Mouse (Mus musculus) ZHBTc4 (cell line): ENCODE results near the gene Crtc3.

Experiments
- DNase-seq: peaks from one replicate; pipeline ENCODE4 v3.0.0-alpha.2; 2011; ENCODE audit warnings: low read depth, low spot score

Crtc3 gene

DNA sequence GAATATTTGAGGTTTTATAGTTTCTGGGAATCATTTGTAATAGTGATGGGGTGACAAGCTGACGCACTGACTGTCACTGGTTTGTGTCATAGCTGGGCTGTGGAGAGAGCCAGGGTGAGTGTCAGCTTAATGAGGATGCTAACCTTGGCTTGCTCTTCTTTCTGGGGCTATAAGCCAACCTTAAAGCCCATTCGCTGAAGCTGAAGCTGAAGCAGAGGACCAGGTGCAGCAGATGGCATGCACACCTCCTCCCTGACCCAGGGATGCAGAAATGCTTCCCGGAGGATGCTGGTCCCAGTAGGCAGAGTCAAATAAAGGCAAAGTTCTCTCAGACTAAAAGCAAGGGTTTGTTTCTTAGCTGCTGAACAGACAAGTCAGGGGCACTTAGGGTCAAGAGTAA, 48.7 kb downstream of the Crtc3 start:
- no peak for DNase-seq

DNA sequence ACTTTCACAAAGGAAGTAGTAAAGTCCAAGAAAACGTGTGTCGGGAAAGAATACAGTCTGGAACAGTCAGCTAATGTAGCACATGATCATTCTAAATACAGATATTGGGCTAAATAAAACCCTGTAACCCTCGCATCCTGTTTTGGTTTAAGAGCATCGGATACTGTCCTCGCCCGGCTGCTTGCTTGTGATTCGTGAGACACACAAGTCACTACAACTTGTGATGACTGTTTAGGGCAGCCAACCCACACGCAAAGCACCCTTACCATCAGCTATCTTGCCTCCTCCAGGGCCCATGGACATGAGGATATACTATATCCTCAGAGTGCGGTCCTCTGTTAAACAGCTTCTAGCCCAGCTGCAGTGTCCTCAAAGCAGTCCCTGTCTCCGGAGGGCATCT, 50.2 kb downstream of the Crtc3 start:
- no peak for DNase-seq

DNA sequence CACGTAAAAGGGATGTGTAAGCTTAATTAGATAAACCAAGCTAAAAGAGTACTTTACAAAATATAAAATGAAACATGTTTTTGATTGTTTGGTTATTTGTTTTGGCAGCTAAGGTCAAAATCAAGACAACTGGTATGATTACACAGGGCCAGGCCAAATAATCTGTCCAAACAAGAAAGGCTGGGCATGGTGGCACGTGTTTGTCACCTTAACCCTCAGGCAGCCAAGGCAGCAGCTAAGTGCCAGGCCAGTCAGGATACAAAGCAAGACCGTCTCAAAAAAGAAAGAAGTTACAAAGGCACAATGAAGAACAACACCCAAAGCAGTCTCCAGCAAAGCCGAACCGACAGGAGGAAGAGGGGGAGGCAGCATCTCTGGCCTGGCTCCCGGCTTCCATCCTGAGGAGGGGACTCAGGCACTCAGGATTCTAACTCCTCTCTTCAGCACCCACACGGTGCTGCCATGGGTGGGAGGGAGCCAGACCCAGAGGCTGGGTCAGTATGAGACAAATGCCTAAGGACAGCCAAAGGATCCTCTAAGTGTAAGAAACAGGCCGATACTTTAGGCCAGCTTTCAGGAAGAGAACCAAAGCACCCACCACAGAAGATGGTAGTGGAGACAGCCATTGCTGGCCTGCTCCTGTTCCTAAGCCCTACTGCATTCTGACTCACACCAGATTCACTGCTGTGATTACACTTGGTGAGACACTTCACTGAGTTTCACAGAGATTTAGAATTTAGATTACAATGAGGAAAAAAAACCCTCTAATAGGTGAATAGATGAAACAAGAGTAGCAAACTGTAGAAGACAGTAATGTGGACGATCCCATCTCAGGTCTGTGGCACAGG, 51.5 kb downstream of the Crtc3 start:
- no peak for DNase-seq

DNA sequence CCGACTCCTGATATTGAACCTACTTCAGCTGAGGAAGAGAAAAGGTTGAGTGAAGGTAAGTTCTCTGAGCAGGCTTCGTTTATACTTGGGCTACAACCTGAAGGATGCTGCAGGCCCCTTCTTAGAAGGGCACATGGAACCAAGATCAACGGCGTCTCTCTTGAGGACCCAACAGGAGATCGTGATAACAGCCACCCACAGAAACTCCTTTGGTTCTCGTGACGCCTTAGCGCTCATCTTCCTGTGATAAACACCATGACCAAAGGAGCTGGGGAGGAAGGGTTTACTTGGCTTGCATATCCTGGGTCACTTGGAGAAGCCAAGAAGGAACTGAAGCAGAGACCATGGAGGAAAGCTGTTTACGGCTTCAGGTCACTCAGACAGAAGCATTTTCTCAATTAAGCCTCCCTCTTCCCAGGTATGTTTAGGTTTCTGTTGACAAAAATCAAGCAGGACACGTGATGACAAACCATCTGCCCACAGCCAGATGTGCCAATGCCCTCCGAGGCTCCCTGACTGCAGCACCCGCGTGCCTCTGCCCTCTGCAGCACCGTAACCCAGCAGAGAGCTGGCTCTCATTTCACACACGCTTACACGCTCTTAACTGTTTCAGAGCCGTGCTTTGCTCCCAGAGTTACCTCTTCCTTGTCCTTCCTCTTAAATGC, 52.3 kb downstream of the Crtc3 start:
- DNase-seq = no peak

DNA sequence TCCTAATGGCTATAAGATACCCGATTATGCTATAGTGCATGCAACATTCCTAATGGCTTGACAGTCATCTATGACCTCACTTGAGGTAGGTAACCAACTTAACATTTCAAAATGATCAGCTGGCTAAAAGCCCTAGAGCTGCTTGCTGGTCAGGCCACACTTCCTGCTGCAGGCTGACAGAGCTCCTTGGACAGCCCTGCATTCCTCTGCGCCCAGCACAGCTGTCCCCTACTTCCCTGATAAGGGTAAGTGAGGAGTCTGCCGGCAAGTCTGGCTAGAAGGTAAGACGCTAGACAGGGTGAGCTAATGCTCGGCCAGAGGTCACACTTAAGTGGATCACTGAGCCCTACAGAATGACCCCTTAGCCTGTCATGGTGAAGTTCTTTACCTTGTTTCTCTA, 52.8 kb downstream of the Crtc3 start:
- no peak for DNase-seq

DNA sequence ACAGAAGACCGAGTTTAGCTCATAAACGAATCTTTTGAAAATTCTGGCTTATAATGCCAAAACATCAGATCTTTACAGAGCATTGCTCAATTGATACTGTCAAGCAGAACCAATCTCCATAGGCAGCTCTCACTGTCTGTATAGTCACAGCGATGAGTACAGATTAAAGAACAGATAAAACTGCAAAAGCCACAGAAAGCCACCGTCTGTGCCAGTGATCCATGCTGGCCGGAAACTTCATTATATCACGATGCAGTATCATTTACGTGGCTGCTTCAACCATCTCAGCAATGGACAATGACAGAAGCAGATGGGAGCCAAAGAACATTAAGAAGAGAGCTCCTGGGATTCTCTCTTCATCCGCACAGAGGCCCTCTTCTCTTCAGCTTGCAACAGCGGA, 53.9 kb downstream of the Crtc3 start:
- DNase-seq = no peak

DNA sequence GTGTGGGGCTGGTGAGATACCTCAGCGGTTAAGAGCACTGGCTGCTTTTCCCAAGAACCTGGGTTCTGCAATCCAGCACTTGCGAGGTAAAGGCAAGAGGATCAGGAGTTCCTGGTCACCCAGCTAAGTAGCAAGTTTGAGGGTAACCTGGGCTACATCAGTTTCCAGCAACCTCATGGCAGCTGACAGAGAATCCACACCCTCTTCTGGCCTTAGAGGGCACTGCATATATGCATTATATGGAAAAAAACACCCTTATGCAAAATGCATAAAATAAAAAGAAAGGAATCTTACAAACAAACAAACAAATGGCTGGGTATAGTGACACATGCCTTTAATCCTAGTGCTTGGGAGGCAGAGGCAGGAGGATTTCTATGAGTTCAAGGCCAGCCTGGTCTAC, 55.0 kb downstream of the Crtc3 start:
- DNase-seq = no peak

DNA sequence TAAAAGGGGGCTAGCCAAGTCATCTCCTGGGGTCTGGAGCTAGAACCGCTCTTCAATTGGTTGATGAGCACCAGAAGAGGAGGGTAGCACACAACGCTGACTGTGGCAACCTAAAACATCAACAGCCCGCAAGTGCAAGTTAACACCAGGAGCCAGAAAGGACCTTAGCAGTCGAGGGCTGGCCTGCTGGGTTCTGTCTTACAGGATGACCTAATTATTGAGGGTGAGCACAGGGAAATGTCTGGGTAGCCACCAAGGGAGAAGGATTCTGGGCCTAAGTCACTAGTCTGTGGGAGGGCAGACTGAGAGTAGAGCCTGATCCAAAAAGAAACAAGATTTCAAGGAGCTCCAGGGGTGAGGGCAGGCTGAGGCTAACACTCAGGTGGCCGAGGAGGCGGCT, 56.7 kb downstream of the Crtc3 start:
- no peak for DNase-seq

DNA sequence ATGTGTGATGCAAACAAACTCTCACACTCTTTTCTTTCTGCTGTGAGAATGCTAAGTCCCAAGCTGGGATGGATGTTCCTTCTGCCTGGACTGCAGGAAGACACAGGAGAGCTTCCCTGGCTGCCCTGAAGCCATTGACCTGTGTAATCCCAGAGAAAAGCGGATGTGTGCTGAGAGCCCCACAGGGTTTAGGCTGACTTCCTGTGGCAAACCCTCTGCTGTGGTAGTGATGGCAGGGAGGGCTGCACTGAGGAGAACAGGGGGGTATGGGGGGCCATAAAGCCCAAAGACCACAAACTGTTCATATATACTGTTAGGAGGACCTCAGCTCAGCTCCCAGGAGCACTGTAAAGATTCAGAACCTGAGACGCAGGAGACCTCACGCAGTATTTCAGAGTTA, 57.3 kb downstream of the Crtc3 start:
- no peak for DNase-seq

DNA sequence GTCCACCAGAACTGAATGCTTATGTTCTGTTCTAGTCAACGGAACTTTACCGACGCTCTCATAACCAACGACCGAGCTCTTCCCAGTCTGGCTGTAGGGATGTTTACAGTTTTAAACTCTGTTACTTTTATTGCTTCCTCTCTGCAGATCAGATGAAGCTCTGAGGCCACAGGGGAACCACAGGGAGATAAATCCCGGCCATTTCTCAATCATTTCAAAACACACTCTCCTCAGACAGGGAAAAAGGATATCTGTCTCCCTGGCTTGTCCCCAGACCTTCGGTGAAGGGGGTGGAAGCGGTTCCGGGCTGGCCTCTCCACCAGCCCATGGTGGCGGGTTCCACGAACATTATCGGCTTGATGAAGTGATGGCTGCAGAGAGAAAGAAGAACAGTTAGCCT, 59.3 kb downstream of the Crtc3 start:
- no peak for DNase-seq

DNA sequence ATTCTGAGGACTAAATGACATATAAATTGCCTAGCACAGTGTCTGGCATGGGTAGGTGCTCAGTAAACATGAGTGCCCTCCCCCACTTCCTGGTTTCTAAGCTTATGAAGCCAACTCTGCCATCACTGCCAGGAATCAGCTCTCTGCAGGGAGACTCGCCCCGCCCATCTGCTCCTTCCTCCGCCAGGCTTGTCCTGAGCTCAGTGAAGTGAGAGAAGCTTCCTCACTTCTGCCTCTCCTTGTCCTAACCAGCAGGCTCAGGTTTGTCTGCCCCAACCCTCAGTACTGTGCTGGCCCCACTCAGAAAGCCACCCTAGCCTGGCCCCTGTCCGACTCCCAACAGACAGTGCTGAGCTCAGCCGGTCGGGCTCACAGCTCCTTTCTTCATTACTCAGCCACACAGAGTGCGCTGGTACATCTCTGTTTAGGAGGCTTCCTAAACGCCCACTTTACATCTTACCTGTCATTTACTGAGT, 59.9 kb downstream of the Crtc3 start:
- peak; percentile 40 for DNase-seq

DNA sequence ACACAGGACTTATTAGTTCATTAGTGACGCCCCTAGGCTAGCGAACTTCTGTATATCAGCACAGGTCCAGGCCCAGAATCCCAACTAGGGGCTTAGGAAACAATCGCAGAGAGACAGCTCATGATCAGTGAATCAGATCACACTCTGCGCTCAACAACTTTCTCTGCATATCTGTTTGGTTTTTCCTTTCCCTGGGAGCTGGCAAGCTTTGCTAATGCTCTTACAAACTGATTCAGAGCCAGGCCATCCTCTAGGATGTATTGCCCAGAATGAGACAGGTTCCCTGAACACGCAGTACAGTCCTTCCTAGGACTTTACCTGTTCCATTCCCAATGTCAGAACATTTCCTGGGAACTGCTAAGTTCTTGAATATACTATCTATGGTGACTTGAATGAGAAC, 61.7 kb downstream of the Crtc3 start:
- DNase-seq = no peak

DNA sequence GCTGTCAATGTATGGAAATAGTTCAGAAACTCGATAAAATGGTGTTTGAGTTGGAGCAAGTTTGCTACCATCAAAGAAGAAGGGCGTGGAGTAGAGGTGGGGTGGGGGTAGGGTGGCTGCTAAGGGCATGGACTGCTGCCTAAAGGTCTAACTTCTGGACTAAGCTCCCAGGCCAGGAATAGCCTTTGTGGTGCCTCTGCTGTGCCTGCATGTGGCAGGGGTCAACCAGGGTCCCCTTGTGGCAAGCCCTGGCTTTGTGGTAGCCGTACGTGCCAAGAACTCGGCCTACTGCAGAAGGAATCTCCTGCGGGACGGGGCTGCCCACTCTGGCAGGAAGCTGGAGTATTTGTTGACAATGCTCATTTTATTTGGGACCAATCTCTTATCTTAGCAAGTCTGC, 62.8 kb downstream of the Crtc3 start:
- no peak for DNase-seq

DNA sequence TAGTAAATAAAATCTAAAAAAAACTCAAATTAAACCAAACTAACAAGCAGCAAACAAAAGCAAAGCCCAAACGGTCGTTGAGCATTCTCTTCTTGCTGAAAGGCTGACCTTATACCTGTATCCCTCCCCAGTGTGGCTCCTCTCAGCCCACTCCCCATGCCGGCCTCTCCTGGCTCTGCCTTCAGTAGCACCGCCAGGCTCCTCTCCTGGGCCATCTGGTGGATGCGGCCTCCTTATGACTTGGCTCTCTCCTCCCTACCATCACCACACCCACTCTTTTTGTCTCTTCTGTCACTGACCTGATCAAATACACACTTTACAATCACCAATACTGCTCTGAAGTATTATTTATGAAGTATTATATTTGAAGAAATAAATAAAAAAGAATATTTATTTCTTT, 65.4 kb downstream of the Crtc3 start:
- no peak for DNase-seq

DNA sequence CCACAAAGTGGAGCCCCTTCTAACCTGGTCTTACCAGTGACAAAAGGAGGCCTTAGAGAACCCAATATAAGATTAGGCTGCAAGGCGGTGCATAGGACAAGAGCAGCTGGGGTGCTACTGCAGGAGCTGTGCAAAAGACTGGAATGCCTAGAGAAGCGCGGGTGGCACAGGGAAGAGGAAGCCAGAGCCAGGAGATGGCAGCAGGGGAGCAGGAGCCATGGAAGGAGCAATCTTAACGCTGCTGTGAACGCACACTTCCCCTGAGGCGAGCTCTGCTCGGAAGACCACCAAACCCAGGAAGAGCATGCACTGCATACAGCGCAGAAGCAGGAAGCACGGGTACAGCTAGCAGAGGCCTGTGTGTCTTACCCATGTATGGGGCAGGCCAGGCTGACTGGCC, 72.6 kb downstream of the Crtc3 start:
- DNase-seq = no peak

DNA sequence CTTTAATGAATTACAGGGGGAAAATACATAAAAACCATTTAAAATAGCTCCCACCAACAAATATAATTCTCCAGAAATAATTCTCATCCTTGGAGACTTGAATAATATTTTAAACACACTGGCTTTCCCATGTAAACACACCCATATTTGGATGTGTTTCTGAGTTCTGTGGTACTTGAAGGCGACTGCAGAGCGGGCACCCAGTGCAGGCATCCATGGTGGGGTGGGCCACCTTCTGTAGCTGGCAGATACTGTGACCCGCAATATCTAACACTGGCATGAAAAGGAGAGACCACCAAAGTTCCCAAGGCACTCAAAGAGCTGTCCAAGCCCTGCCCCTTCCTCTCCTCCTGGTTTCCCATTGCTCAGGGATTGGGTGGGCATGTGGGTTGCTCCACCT, 74.6 kb downstream of the Crtc3 start:
- no peak for DNase-seq

DNA sequence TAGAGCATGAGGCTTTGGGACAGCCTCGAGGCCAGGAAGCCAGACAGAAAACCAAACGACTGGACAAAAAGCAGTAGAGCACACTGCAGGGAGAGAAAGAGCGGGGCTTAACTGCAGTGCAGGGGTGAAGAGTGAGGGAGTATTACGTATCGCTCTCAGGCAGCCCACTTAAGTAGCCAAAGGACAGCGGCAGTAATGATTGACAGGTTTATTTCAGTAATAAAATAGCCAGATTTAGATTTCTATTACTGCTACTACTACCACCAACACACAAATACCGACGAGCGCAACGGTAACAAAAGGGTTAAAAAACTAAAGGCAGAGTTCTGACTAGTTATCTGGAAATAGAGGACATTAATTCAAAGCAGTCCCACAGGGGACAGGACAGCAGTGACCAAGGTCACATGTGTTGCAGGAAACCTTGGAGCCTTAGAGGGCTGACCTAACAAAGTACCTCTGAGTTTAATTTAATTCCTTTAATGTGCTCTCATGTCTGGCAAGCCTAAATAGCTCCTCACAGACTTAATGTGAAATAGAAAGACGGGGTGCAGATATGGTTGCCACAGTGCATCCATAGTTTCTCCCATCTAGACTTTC, 76.4 kb downstream of the Crtc3 start:
- no peak for DNase-seq

DNA sequence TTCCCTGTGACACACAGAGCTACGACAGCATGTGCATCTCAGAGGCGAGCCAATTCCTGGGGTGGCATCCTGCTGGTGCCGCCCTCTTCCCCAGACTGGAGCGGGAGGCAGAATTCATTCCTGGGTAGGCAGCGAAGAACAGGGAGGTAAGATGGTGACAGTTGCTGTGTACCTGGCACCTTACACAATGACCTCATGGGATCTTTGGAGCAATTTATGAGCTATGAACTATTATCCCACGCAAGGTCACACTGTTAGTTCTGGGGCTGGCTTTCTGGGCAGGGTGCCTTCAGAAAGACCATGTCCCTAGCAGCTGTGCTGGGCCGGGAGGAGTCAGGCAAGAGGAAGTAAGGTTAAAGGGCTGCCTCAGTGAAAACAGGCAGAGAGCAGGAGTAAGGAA, 77.0 kb downstream of the Crtc3 start:
- DNase-seq = no peak

DNA sequence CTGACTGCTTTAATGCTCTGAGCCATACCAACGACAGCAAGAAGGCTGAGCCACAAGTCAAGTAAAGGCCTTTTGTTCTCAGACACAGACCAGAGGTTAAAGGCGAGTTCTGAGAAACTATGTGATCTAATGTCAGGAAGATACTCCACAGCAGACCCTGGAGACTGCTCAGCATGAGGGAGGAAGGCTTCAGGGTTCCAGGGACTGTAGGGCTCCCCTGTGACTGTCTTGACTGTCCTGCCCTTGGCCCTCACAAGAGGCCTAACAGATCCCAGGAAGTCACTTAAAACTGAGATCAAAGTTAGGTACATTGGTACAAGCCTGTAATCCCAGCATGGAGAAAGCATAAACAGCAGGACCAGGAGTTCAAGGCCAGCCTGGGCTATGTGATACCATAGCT, 81.2 kb downstream of the Crtc3 start:
- no peak for DNase-seq

DNA sequence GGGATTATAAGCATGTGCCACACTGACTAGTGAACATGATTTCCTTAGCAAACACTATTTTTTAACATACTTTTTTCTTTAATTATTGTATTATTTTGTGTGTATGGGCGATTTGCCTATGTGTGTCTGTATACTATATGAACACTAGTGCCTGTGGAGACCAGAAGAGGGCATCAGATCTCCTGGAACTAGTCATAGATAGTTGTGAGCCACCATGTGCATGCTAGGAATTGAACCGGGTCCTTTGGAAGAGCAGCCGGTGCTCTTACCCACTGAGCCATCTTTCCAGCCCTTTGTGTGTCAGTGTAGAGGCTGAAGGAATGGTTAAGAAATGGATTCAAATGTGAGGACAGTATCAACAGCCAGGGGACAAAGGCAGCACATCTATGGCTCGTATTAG, 82.2 kb downstream of the Crtc3 start:
- peak; percentile 29 for DNase-seq

DNA sequence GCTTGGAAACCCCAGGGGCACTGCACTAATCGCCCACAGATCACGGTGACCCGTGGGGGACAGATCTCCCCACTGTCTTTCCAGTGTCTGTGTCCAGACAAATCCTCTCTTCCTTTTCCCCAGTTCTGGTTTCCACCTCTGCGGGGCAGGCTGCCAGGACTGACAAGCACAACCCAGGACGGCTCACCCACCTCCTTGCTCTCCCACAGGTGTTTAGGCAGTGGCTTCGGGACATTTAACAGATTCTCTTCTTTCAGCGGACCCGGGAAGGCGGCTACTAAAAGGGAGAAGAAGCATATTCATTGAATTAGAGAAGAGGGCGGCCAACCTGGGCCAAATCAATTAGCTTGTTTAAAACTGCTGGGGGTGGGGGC, 83.1 kb downstream of the Crtc3 start:
- DNase-seq = peak; percentile 69

DNA sequence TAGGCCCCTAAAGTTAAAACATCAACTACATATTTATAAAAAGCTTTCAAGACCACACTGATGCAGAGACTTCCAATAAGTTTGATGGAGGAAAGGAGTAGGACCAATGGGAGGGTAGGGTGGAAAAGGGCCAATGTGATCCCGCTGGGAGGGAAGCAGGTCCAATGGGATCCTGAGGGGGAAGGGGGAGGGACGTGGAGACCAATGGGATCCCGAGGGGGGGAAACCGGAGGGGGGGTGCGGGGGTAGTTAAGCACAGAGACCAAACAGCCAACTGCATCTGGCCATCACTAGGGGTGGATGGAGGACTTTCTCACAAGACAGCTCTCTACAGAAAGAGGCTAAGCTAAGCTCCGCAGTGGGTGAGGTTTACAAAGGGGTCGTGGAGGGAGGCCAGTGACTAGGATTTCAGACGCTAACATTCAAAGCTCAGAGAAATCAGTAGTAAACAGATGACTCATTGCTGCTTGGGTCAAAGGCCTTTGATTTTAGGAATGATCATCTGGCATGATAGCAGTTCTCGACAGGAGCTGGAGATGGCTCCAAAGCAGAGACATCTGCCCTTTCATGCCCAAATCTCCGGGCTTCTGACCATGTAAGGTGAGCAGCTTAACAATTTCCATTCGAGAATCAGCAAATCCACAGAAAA, 83.6 kb downstream of the Crtc3 start:
- peak; percentile 49 for DNase-seq
